Mouse (Mus musculus): ENCODE measurements around the gene Olfr493. TPM values are rescaled to one million over a fixed set of nuclear protein-coding genes. Genes with fewer than 3 reads are reported as not detected.

Olfr493 gene
- not detected for polyA plus RNA-seq (2017; shearing (Covaris generic))

GRCm38 (mm10) chr7:108346879-108347278 is at the start of gene Olfr493:
Olfr493 (minus strand) TSS chr7:108346979.

GRCm38 (mm10) chr7:108392867-108393266 is 46.1 kb upstream of the Olfr493 start, which contains the start of gene Olfr495:
Olfr495 (plus strand) TSS chr7:108393167.

GRCm38 (mm10) chr7:108365035-108365434 is 18.3 kb upstream of the Olfr493 start, which contains the start of gene Olfr494:
Olfr494 (plus strand) TSS chr7:108365335.

GRCm38 (mm10) chr7:108323574-108323973 is 23.2 kb downstream of the Olfr493 start, which contains the start of gene Olfr492:
Olfr492 (minus strand) TSS chr7:108323674.

GRCm38 (mm10) chr7:108313151-108313550 is 33.6 kb downstream of the Olfr493 start, which contains the start of gene Olfr491:
Olfr491 (plus strand) TSS chr7:108313451.

Other genes with a start within 250 kb of the Olfr493 start
- gene Olfr482, start 249.4 kb downstream of the Olfr493 start, polyA plus RNA-seq (2017; shearing (Covaris generic)) = 0.12 TPM
- not detected for gene Olfr483, start 246.1 kb downstream of the Olfr493 start, polyA plus RNA-seq (2017; shearing (Covaris generic))
- gene Olfr484, start 219.5 kb downstream of the Olfr493 start, polyA plus RNA-seq (2017; shearing (Covaris generic)) = 0.10 TPM
- not detected for gene Olfr485, start 187.1 kb downstream of the Olfr493 start, polyA plus RNA-seq (2017; shearing (Covaris generic))
- not detected for gene Olfr486, start 174.2 kb downstream of the Olfr493 start, polyA plus RNA-seq (2017; shearing (Covaris generic))
- gene Olfr487, start 132.3 kb downstream of the Olfr493 start, polyA plus RNA-seq (2017; shearing (Covaris generic)) = not detected
- not detected for gene Olfr488, start 88.6 kb downstream of the Olfr493 start, polyA plus RNA-seq (2017; shearing (Covaris generic))
- not detected for gene Olfr490, start 58.0 kb downstream of the Olfr493 start, polyA plus RNA-seq (2017; shearing (Covaris generic))
- gene Olfr491, start 33.5 kb downstream of the Olfr493 start, polyA plus RNA-seq (2017; shearing (Covaris generic)) = not detected
- not detected for gene Olfr492, start 23.3 kb downstream of the Olfr493 start, polyA plus RNA-seq (2017; shearing (Covaris generic))
- not detected for gene Olfr494, start 18.4 kb upstream of the Olfr493 start, polyA plus RNA-seq (2017; shearing (Covaris generic))
- gene Olfr495, start 46.2 kb upstream of the Olfr493 start, polyA plus RNA-seq (2017; shearing (Covaris generic)) = not detected
- not detected for gene Olfr497, start 73.4 kb upstream of the Olfr493 start, polyA plus RNA-seq (2017; shearing (Covaris generic))
- not detected for gene Olfr498, start 118.3 kb upstream of the Olfr493 start, polyA plus RNA-seq (2017; shearing (Covaris generic))
- gene Olfr502, start 178.1 kb upstream of the Olfr493 start, polyA plus RNA-seq (2017; shearing (Covaris generic)) = not detected
- gene Olfr503, start 197.5 kb upstream of the Olfr493 start, polyA plus RNA-seq (2017; shearing (Covaris generic)) = not detected
- gene Olfr504, start 218.8 kb upstream of the Olfr493 start, polyA plus RNA-seq (2017; shearing (Covaris generic)) = not detected